Mouse (Mus musculus): ENCODE measurements around the gene Col24a1.
"Not testable (repeated sequence)": the region's sequence is repeated elsewhere in the genome, so short reads cannot be mapped to it uniquely, and the experiment has no call there.

GRCm38 (mm10) chr3:145443167-145443566 lies 150.9 kb downstream of the Col24a1 start:
- TF ChIP-seq POLR2A, CTCF (IDR thresholded peaks at IDR 0.05; ENCODE audit: extremely low read depth, insufficient read depth, low read length): not testable (repeated sequence)
